Mouse (Mus musculus): ENCODE results near the gene Hepacam. TPM values are rescaled to one million over a fixed set of nuclear protein-coding genes. Genes with fewer than 3 reads are reported as not detected.
A peak's percentile ranks its signal among the peaks of the same experiment; 100 is the strongest.

Gene Hepacam
- polyA plus RNA-seq, 1 experiment from 2014 or later = 7.4 TPM

- Histone ChIP-seq H3K9ac (no peak overlapping the region), H3K27ac (no peak overlapping the region), H3K4me1 (replicated peaks) (peaks cover 3% of the 10 kb centered on the region; the same call in 1 of the 2 replicates), H3K4me3 (peak overlapping the region; percentile 28), H3K9me3 (no peaks in the 10 kb centered on the region), H3K4me2 (peak overlapping the region; percentile 52), H3K27me3 (peaks cover 32% of the 10 kb centered on the region), H3K36me3 (no peaks in the 10 kb centered on the region)
- 22% methylated on average over 12 of the region's 12 CpGs for WGBS
- peak; percentile 41; the same call in 1 of the 2 replicates for ATAC-seq (ENCODE audit: low FRiP score)
Measured at GRCm38 (mm10) chr9:37421239-37421638, 54.1 kb downstream of the Hepacam start.

GRCm38 (mm10) chr9:37429326-37429725 lies 62.2 kb downstream of the Hepacam start:
- WGBS = 14% methylated on average over 26 of the region's 26 CpGs
- H3K27ac ChIP-seq = no peak overlapping the region
- H3K27me3 ChIP-seq = peaks cover 84% of the 10 kb centered on the region
- no peaks in the 10 kb centered on the region for H3K36me3 ChIP-seq
- H3K4me2 ChIP-seq = peak overlapping the region; percentile 77
- H3K4me3 ChIP-seq = peak overlapping the region; percentile 26
- peaks cover 49% of the 10 kb centered on the region for H3K4me1 ChIP-seq (replicated peaks)
- no peak for ATAC-seq (ENCODE audit: low FRiP score)
- H3K9ac ChIP-seq = peak overlapping the region; percentile 11; the same call in 1 of the 2 replicates
- H3K9me3 ChIP-seq = no peaks in the 10 kb centered on the region

- WGBS = 1% methylated on average over 12 of the region's 12 CpGs
- H3K9ac ChIP-seq = no peak overlapping the region
- no peak overlapping the region for H3K27ac ChIP-seq
- H3K4me1 ChIP-seq (replicated peaks) = peaks cover 57% of the 10 kb centered on the region
- H3K4me2 ChIP-seq = peak overlapping the region; percentile 77
- no peaks in the 10 kb centered on the region for H3K36me3 ChIP-seq
- peak overlapping the region; percentile 44 for H3K4me3 ChIP-seq
- H3K27me3 ChIP-seq = peaks cover 89% of the 10 kb centered on the region
- peak; percentile 82 for ATAC-seq (ENCODE audit: low FRiP score)
- H3K9me3 ChIP-seq = no peaks in the 10 kb centered on the region
Measured at GRCm38 (mm10) chr9:37430582-37430981, 63.4 kb downstream of the Hepacam start.

- ATAC-seq (ENCODE audit: low FRiP score) = no peak
- H3K4me1 ChIP-seq (replicated peaks) = peaks cover 57% of the 10 kb centered on the region
- H3K4me2 ChIP-seq = peak overlapping the region; percentile 77
- peak overlapping the region; percentile 55 for H3K27ac ChIP-seq
- H3K27me3 ChIP-seq = peaks cover 90% of the 10 kb centered on the region
- peak overlapping the region; percentile 44 for H3K4me3 ChIP-seq
- no peaks in the 10 kb centered on the region for H3K9me3 ChIP-seq
- peak overlapping the region; percentile 68; the same call in 1 of the 2 replicates for H3K9ac ChIP-seq
- WGBS = 1% methylated on average over 16 of the region's 17 CpGs
- no peaks in the 10 kb centered on the region for H3K36me3 ChIP-seq
Measured at GRCm38 (mm10) chr9:37432026-37432666, 65.0 kb downstream of the Hepacam start.

- ATAC-seq (ENCODE audit: low FRiP score) = peak; percentile 31; the same call in 1 of the 2 replicates
- Histone ChIP-seq H3K27ac (peak within 1 kb of the TSS; percentile 55), H3K27me3 (peaks cover 83% of the 10 kb centered on the region), H3K4me2 (peak within 1 kb of the TSS; percentile 77), H3K36me3 (no peaks in the 10 kb centered on the region), H3K4me3 (peak within 1 kb of the TSS; percentile 44), H3K4me1 (replicated peaks) (peaks cover 61% of the 10 kb centered on the region), H3K9ac (peak within 1 kb of the TSS; percentile 68), H3K9me3 (no peaks in the 10 kb centered on the region)
- under 1% methylated on average over 36 of the region's 40 CpGs for WGBS
Measured at GRCm38 (mm10) chr9:37432720-37433421, 65.7 kb downstream of the Hepacam start, which contains the start of gene Robo3. TSS of gene Robo3 (minus strand) at chr9:37433246.

GRCm38 (mm10) chr9:37433823-37434560 lies 66.8 kb downstream of the Hepacam start:
- H3K27me3 ChIP-seq = peaks cover 71% of the 10 kb centered on the region
- no peak for ATAC-seq (ENCODE audit: low FRiP score)
- H3K9ac ChIP-seq = no peak overlapping the region
- peak overlapping the region; percentile 77 for H3K4me2 ChIP-seq
- H3K36me3 ChIP-seq = no peaks in the 10 kb centered on the region
- peak overlapping the region; percentile 44 for H3K4me3 ChIP-seq
- H3K27ac ChIP-seq = no peak overlapping the region
- H3K4me1 ChIP-seq (replicated peaks) = peaks cover 65% of the 10 kb centered on the region
- no peaks in the 10 kb centered on the region for H3K9me3 ChIP-seq
- 2% methylated on average over 18 of the region's 18 CpGs for WGBS

GRCm38 (mm10) chr9:37434932-37435331 lies 67.8 kb downstream of the Hepacam start:
- H3K9ac ChIP-seq = no peak overlapping the region
- no peaks in the 10 kb centered on the region for H3K36me3 ChIP-seq
- peaks cover 56% of the 10 kb centered on the region for H3K4me1 ChIP-seq (replicated peaks)
- H3K9me3 ChIP-seq = no peaks in the 10 kb centered on the region
- no peak for ATAC-seq (ENCODE audit: low FRiP score)
- peaks cover 62% of the 10 kb centered on the region for H3K27me3 ChIP-seq
- no peak overlapping the region for H3K4me2 ChIP-seq
- WGBS = 1% methylated on average over 14 of the region's 14 CpGs
- no peak overlapping the region for H3K27ac ChIP-seq
- H3K4me3 ChIP-seq = no peak overlapping the region

- ATAC-seq (ENCODE audit: low FRiP score) = no peak
- no peaks in the 10 kb centered on the region for H3K9me3 ChIP-seq
- no peak overlapping the region for H3K4me2 ChIP-seq
- no peak overlapping the region for H3K9ac ChIP-seq
- H3K4me1 ChIP-seq (replicated peaks) = peaks cover 50% of the 10 kb centered on the region
- no peak overlapping the region for H3K27ac ChIP-seq
- H3K4me3 ChIP-seq = no peak overlapping the region
- WGBS = 12% methylated on average over 4 of the region's 4 CpGs
- no peaks in the 10 kb centered on the region for H3K36me3 ChIP-seq
- H3K27me3 ChIP-seq = peaks cover 56% of the 10 kb centered on the region
Measured at GRCm38 (mm10) chr9:37435616-37436015, 68.5 kb downstream of the Hepacam start.

Other genes with a start within 250 kb of the Hepacam start
- gene Pknox2, start 219.9 kb upstream of the Hepacam start, polyA plus RNA-seq (2015; fragmentation: Nextera tagmentation; extraction: Ambion mirVana) = 39.5 and 44.7 TPM in 2 replicates
- 10.9 and 11.1 TPM in 2 replicates for gene Tmem218, start 159.1 kb upstream of the Hepacam start, polyA plus RNA-seq (2015; fragmentation: Nextera tagmentation; extraction: Ambion mirVana)
- 1.0 and 1.7 TPM in 2 replicates for gene Slc37a2, start 111.6 kb upstream of the Hepacam start, polyA plus RNA-seq (2015; fragmentation: Nextera tagmentation; extraction: Ambion mirVana)
- 8.0 TPM in 2 replicates for gene Ccdc15, start 18.9 kb upstream of the Hepacam start, polyA plus RNA-seq (2015; fragmentation: Nextera tagmentation; extraction: Ambion mirVana)
- 5.7 and 6.5 TPM in 2 replicates for gene Robo4, start 34.5 kb downstream of the Hepacam start, polyA plus RNA-seq (2015; fragmentation: Nextera tagmentation; extraction: Ambion mirVana)
- gene Robo3, start 65.9 kb downstream of the Hepacam start, polyA plus RNA-seq (2015; fragmentation: Nextera tagmentation; extraction: Ambion mirVana) = 64.6 and 91.3 TPM in 2 replicates
- gene Msantd2, start 122.0 kb downstream of the Hepacam start, polyA plus RNA-seq (2015; fragmentation: Nextera tagmentation; extraction: Ambion mirVana) = 35.4 and 39.2 TPM in 2 replicates
- 41.1 and 43.4 TPM in 2 replicates for gene Esam, start 160.7 kb downstream of the Hepacam start, polyA plus RNA-seq (2015; fragmentation: Nextera tagmentation; extraction: Ambion mirVana)
- gene Vsig2, start 171.9 kb downstream of the Hepacam start, polyA plus RNA-seq (2015; fragmentation: Nextera tagmentation; extraction: Ambion mirVana) = 0.82 and 1.6 TPM in 2 replicates
- 9.2 and 14.9 TPM in 2 replicates for gene Nrgn, start 185.6 kb downstream of the Hepacam start, polyA plus RNA-seq (2015; fragmentation: Nextera tagmentation; extraction: Ambion mirVana)
- gene Siae, start 188.3 kb downstream of the Hepacam start, polyA plus RNA-seq (2015; fragmentation: Nextera tagmentation; extraction: Ambion mirVana) = 10.9 and 11.6 TPM in 2 replicates
- gene Spa17, start 246.4 kb downstream of the Hepacam start, polyA plus RNA-seq (2015; fragmentation: Nextera tagmentation; extraction: Ambion mirVana) = 16.1 and 17.1 TPM in 2 replicates

All from hindbrain, embryonic 13.5 days (tissue).